Mouse (Mus musculus) forebrain, embryonic 15.5 days (tissue): ENCODE results near the gene Lzic. TPM values are rescaled to one million over a fixed set of nuclear protein-coding genes. Genes with fewer than 3 reads are reported as not detected.
"Not testable (repeated sequence)": the region's sequence is repeated elsewhere in the genome, so short reads cannot be mapped to it uniquely, and the experiment has no call there.

ENCODE experiments used
- ATAC-seq: fragments of 200-750 bp; cut with Nextera tagmentation; replicated peaks from 2 replicates; pipeline ENCODE4 v1.8.0; 2017; ENCODE audit warnings: mild to moderate bottlenecking, moderate TSS enrichment, moderate library complexity
- H3K27ac ChIP-seq: fragments of 300-500 bp; sonication (generic); replicated peaks from 2 replicates; pipeline ENCODE4 v1.5.1; 2015; ENCODE audit warnings: mild to moderate bottlenecking, inconsistent platforms
- H3K27me3 ChIP-seq: fragments of 300-500 bp; sonication (generic); 2 replicates; pipeline ENCODE4 v1.6.1; 2015; ENCODE audit warnings: inconsistent platforms
- H3K36me3 ChIP-seq: fragments of 300-500 bp; sonication (generic); 2 replicates; pipeline ENCODE4 v1.6.1; 2015; ENCODE audit warnings: mild to moderate bottlenecking, inconsistent platforms
- H3K4me1 ChIP-seq: fragments of 300-500 bp; sonication (generic); 2 replicates; pipeline ENCODE4 v1.6.1; 2015; ENCODE audit warnings: inconsistent platforms
- H3K4me2 ChIP-seq: fragments of 300-500 bp; sonication (generic); replicated peaks from 2 replicates; pipeline ENCODE4 v1.6.1; 2015; ENCODE audit warnings: mild to moderate bottlenecking, inconsistent platforms
- H3K4me3 ChIP-seq: fragments of 300-500 bp; sonication (generic); 2 replicates; pipeline ENCODE4 v1.5.1; 2015; ENCODE audit warnings: mild to moderate bottlenecking, inconsistent platforms
- H3K9ac ChIP-seq: fragments of 300-500 bp; sonication (generic); replicated peaks from 2 replicates; pipeline ENCODE4 v1.6.1; 2015; ENCODE audit warnings: mild to moderate bottlenecking, inconsistent platforms
- H3K9me3 ChIP-seq: fragments of 300-500 bp; sonication (generic); 2 replicates; pipeline ENCODE4 v1.6.1; 2016; ENCODE audit warnings: inconsistent platforms
- WGBS: fragments of 180-500 bp; shearing (Covaris S2); methylation state at CpG from one replicate; pipeline ENCODE4 v1.1.7; 2015; ENCODE audit warnings: mixed read lengths; 5-methylcytosine and 5-hydroxymethylcytosine counted together
- polyA plus RNA-seq: library from polyadenylated mRNA; unstranded; fragments of >200 nt; fragmentation: Nextera tagmentation; extraction: Ambion mirVana; gene quantifications from 2 replicates; pipeline ENCODE4 v1.2.1, GENCODE M21; 2015

Lzic gene
- polyA plus RNA-seq, 1 experiment from 2014 or later = 47.9 TPM

DNA sequence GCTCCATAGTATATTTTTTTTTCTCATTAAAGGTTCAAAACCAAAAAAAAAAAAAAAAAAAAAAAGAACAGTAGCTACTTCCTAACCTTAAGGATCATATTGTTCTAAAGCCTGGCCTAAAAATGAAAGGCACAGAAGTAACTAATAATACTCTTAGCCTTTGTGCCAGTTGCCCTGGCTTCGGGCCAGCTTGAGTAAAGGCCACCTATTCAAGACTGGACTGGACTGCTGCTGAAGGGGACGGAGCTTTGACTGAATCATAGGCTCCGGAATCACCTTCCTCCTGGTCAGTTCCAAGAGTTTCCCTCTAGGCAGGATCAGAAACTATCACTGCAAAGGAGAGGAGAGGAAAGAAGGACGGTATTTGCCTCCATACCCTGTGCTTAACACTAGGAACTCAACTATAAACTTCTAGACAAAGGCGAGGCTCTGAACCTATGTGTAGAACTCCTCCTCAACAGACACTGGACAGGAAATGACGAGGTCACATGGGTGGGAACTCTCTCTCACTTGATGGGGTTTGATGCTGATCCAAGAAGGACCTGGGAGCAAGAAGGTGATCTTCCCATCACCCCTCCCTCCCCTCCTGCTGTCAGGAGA lies 27.1 kb upstream of the Lzic start:
- Histone ChIP-seq H3K9me3 (no peaks in the 10 kb centered on the region), H3K27me3 (no peaks in the 10 kb centered on the region), H3K4me2 (no peak overlapping the region), H3K27ac (no peak overlapping the region), H3K4me3 (no peak overlapping the region), H3K9ac (no peak overlapping the region), H3K36me3 (no peaks in the 10 kb centered on the region), H3K4me1 (no peaks in the 10 kb centered on the region)
- ATAC-seq = no peak
- 68% methylated on average over 6 of the region's 6 CpGs for WGBS

DNA sequence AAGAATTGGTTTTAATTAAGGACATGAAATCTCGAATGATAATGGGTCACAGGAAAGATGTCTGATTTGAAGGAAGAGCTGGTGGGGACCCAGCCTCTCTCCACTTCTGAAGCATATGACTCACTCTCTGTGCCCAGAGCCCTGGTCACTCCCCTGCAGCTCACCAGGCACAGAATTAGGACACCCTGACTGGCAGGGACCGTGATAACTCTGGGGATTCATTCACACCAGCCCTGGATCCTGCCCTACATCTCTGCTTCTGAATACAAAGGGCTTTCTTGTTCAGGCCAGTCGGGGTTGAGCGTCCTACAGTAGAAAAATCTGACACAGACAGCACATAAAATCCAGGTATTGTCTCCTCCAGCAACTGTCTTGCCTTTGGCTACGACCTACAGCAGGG lies 26.5 kb upstream of the Lzic start:
- H3K9me3 ChIP-seq = no peaks in the 10 kb centered on the region
- no peaks in the 10 kb centered on the region for H3K27me3 ChIP-seq
- no peak for ATAC-seq
- no peak overlapping the region for H3K27ac ChIP-seq
- 67% methylated on average over 5 of the region's 5 CpGs for WGBS
- H3K4me1 ChIP-seq = no peaks in the 10 kb centered on the region
- H3K4me2 ChIP-seq = no peak overlapping the region
- H3K9ac ChIP-seq = no peak overlapping the region
- no peaks in the 10 kb centered on the region for H3K36me3 ChIP-seq
- H3K4me3 ChIP-seq = no peak overlapping the region

DNA sequence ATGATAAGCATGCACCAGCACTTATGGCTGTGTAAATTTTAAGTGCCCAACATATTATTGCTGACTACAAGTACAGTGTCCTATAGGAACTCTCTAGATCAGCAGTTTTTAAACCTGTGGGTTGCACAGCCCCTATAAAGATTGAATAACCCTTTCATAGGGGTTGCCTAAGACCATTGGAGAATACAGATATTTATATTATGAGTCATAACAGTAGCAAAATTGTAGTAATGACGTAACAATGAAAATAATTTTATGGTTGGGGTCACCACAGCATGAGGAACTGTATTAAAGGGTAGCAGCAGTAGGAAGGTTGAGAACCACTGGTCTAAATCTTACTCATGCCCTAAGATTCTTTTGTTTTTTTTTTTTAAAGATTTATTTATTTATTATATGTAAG lies 25.6 kb upstream of the Lzic start:
- ATAC-seq = no peak
- H3K9ac ChIP-seq = no peak overlapping the region
- H3K27ac ChIP-seq = no peak overlapping the region
- no peaks in the 10 kb centered on the region for H3K4me1 ChIP-seq
- no peaks in the 10 kb centered on the region for H3K9me3 ChIP-seq
- H3K27me3 ChIP-seq = no peaks in the 10 kb centered on the region
- no peak overlapping the region for H3K4me3 ChIP-seq
- H3K36me3 ChIP-seq = no peaks in the 10 kb centered on the region
- 87% methylated on average over 1 of the region's 1 CpGs for WGBS
- no peak overlapping the region for H3K4me2 ChIP-seq

DNA sequence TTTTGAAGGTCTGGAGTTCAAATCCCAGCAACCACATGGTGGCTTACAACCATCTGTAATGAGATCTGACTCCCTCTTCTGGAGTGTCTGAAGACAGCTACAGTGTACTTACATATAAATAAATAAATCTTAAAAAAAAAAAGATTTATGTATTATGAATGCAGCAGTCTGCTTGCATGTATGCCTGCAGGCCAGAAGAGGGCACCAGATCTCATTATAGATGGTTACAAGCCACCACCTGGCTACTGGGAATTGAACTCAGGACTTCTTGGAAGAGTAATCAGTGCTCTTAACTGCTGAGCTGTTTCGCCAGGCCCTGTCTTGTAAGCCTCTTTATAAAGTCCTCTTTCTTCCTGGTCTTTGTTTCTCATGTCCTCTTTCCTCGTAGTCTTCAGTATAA lies 24.6 kb upstream of the Lzic start:
- not testable (repeated sequence) for H3K4me1 ChIP-seq, H3K27ac ChIP-seq, H3K27me3 ChIP-seq, H3K9me3 ChIP-seq, H3K4me2 ChIP-seq, H3K36me3 ChIP-seq, ATAC-seq, H3K4me3 ChIP-seq, H3K9ac ChIP-seq
- 96% methylated on average over 2 of the region's 2 CpGs for WGBS

DNA sequence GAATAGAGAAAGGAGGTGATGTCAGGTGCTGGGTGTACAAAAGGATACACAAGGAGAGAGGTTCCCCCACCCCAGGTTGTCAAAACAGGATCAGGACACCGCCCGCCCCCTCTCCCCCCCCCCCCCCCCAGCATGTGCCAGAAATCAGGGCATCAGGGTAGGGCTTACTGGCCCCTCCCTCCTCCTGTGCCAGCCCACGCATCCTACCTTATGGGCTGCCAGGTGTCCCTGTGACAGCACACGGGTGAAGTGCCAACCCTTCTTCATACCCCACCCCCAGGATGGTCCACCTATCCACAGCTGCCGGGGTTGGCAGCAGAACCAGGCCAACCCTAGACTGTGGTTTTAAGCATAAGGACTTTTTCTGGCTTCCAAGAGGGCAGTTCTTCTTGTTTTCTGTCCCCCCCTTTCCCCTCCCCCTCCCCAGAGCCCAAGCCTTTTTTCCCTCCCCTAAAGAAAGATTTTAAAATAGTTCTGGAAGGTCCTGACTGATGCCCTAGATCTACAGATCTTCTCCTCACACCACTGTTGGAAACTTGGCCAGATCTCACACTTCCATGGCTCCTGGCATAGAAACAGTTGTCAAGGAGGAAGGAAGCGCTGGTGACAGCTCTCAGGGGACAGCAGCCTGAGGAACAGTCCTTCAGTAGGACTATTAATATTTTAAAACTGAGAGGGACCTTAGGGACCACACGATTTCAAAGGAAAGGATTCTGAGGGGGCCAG lies 23.3 kb upstream of the Lzic start:
- Histone ChIP-seq H3K36me3 (no peaks in the 10 kb centered on the region), H3K9ac (no peak overlapping the region), H3K4me1 (no peaks in the 10 kb centered on the region), H3K4me3 (no peak overlapping the region), H3K27ac (no peak overlapping the region), H3K4me2 (no peak overlapping the region), H3K27me3 (no peaks in the 10 kb centered on the region), H3K9me3 (no peaks in the 10 kb centered on the region)
- 65% methylated on average over 5 of the region's 7 CpGs for WGBS
- ATAC-seq = no peak

DNA sequence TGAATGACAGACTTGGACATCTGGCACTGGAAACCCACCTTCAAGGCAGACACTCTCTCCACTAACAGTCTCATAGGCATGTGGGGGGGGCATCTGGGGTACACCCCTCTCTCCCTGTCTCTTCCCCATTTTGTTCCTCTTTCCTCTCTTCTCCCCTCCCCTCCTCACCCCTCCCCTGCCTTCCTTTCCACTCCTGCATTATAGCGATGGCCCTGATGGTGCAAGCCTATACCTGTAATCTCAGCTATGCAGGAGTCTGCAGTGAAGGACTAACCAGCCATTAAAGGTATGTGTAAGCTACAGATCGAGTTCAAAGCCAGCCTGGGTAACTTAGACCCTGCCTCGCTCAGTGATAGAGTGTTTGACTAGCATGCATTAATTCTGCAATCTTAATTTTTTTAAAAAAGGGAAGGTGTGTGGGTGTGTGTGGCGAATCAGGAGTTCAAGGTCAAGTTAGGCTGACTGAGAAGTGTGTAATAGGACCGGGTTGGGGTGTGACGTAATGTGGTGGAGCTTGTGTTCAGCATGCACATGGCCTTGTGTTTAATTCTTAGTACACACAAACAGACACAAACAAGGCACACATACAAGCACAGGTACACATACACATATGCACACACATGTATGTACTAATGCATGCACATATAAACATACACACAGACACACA lies 22.6 kb upstream of the Lzic start:
- no peak overlapping the region for H3K4me3 ChIP-seq
- 84% methylated on average over 6 of the region's 6 CpGs for WGBS
- no peaks in the 10 kb centered on the region for H3K9me3 ChIP-seq
- peaks cover 2% of the 10 kb centered on the region; the same call in 1 of the 2 replicates for H3K36me3 ChIP-seq
- H3K27me3 ChIP-seq = no peaks in the 10 kb centered on the region
- no peak overlapping the region for H3K27ac ChIP-seq
- ATAC-seq = no peak
- H3K4me2 ChIP-seq = no peak overlapping the region
- no peak overlapping the region for H3K9ac ChIP-seq
- no peaks in the 10 kb centered on the region for H3K4me1 ChIP-seq

DNA sequence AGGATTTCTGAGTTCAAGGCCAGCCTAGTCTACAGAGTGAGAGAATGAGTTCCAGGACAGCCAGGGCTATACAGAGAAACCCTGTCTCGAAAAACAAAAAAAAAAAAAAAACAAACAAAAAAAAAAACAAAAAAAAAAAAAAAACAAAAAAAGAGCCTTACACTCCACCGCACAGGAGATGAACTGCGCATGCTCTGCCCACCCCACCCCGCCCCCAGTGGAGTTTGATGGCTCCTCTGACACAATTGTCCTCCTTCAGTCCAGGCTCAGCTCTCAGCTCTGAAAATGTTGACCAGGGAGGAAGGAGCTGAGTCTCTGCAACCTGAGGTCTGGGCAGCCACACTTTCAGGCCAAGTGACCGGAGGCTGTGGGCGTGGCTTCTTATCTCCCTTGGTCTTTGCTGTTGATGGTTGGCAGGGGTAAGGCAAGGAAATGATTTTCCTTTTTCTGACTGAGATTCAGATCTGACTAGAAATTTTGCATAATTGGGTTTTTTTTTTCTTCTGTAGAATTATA lies 21.5 kb upstream of the Lzic start:
- no peak for ATAC-seq
- Histone ChIP-seq H3K9me3 (no peaks in the 10 kb centered on the region), H3K9ac (no peak overlapping the region), H3K4me3 (no peak overlapping the region), H3K36me3 (peaks cover 6% of the 10 kb centered on the region; the same call in 1 of the 2 replicates), H3K27me3 (no peaks in the 10 kb centered on the region), H3K27ac (no peak overlapping the region), H3K4me2 (no peak overlapping the region), H3K4me1 (no peaks in the 10 kb centered on the region)
- 81% methylated on average over 6 of the region's 6 CpGs for WGBS

DNA sequence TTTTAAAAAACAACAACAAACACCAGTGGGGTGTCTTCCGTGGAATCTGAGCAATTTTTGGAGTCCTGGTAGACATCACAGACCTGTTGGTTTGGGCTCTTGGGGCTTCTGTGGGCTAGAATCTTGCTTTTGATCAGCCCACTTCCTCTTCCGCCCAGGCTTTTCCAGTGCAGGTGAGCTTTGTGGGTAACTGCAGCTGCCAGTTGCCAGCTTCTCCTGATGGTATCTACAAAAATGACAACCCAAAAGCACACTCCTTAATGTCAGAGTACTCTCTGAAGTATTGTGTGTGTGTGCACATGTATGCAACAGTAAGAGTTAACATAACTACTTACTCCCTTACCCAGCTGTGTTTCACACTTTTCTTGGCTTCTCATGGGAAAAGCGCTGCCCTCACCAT lies 15.5 kb upstream of the Lzic start:
- Histone ChIP-seq H3K27me3 (no peaks in the 10 kb centered on the region), H3K36me3 (peaks cover 26% of the 10 kb centered on the region), H3K4me1 (no peaks in the 10 kb centered on the region), H3K4me3 (no peak overlapping the region), H3K27ac (no peak overlapping the region), H3K4me2 (no peak overlapping the region), H3K9me3 (no peaks in the 10 kb centered on the region), H3K9ac (no peak overlapping the region)
- WGBS = 99% methylated on average over 3 of the region's 3 CpGs
- ATAC-seq = no peak

DNA sequence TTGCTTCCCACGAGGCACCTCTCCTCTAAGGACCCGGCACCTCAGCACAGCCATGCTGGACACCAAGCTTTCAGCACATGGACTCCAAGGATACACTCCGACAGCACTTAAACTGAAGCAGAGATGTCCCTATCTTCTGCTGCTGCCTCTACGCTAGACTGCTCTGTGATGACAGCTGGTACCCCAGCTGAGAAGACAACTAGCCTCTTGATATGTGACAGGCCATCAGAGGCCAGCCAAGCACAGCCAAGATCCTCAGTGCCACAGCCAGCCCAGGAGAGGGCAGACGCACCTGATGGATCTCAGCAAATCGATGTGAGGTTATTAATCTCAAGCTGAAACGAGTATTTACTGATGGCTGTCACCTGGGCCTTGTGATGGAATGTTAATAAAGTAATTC lies 9.9 kb upstream of the Lzic start:
- WGBS = 86% methylated on average over 7 of the region's 7 CpGs
- Histone ChIP-seq H3K27me3 (no peaks in the 10 kb centered on the region), H3K4me1 (no peaks in the 10 kb centered on the region), H3K4me2 (no peak overlapping the region), H3K9ac (no peak overlapping the region), H3K4me3 (no peak overlapping the region), H3K27ac (no peak overlapping the region), H3K36me3 (peaks cover 12% of the 10 kb centered on the region), H3K9me3 (no peaks in the 10 kb centered on the region)
- no peak for ATAC-seq

DNA sequence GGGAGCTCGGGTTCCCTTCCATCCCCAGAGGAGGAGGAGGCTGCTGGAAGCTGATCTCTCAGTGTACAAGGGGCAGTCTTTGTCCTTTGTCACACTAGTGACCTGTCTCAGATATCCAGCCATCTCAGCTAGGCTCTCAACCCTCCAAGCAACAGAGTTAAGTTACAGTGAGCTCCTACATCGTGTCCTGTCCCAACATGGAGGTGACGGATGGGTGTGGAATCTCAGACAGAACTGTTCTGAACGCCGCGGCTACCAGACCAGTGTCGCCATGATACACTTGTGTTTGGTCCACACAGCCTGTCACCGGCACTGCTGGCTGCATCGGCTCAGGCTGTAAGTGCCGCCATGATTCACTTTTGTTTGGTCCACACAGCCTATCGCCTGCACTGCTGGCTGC lies 8.0 kb upstream of the Lzic start, which contains the start of gene Tmem274:
Tmem274 (plus strand) TSS at position 301 of the 400 bp plus-strand sequence.
- Histone ChIP-seq H3K36me3 (peaks cover 11% of the 10 kb centered on the region), H3K9ac (no peak within 1 kb of the TSS), H3K4me2 (no peak within 1 kb of the TSS), H3K27me3 (no peaks in the 10 kb centered on the region), H3K4me1 (no peaks in the 10 kb centered on the region), H3K4me3 (no peak within 1 kb of the TSS), H3K27ac (no peak within 1 kb of the TSS), H3K9me3 (no peaks in the 10 kb centered on the region)
- 84% methylated on average over 11 of the region's 11 CpGs for WGBS
- no peak for ATAC-seq

DNA sequence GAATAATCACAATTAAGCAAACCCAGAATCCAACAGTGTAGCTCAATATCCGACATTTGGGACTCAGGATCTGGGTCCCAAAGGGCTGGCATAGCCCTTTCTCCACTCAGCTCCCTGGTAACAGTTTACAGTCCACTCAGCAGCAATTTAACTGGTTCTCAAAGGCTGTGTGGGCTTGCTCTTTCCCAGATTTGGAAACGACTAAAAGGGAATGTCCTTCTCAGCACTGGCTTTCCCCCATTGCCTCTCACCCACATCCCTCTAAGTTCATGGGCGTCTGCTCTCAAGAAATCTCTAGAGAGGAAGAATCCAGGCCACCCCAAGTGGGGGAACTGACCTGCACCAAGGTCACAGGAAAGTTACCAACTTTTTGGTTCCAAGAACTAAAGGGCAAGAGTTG lies 463 bp upstream of the Lzic start:
- peaks cover 25% of the 10 kb centered on the region for H3K36me3 ChIP-seq
- no peaks in the 10 kb centered on the region for H3K9me3 ChIP-seq
- ATAC-seq = peak; percentile 9; the same call in 1 of the 2 replicates
- peaks cover 19% of the 10 kb centered on the region for H3K4me1 ChIP-seq
- peak overlapping the region; percentile 82 for H3K4me3 ChIP-seq
- peak overlapping the region; percentile 69 for H3K9ac ChIP-seq
- H3K27me3 ChIP-seq = no peaks in the 10 kb centered on the region
- H3K4me2 ChIP-seq = peak overlapping the region; percentile 85
- peak overlapping the region; percentile 70 for H3K27ac ChIP-seq
- 46% methylated on average over 3 of the region's 3 CpGs for WGBS

DNA sequence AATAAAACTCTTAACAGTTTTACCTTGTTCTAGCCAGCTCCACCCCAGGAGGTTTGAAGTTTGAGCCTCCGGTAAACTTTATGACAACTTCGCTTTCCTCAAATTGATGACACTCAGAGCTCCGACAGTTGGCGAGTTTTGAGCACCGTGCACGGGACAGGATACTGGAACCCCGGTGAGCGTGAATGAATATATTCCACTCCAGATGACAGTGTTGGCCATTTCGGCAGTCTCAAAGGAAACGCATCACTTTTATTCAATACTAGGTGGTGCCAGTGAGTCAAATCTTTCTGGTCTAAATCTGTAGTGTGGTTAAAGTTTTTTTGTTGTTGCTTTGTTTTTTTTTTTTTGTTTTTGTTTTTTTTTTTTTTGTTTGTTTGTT lies 787 bp downstream of the Lzic start:
- Histone ChIP-seq H3K27me3 (no peaks in the 10 kb centered on the region), H3K36me3 (peaks cover 32% of the 10 kb centered on the region), H3K27ac (peak overlapping the region; percentile 70), H3K4me3 (peak overlapping the region; percentile 82), H3K4me1 (peaks cover 19% of the 10 kb centered on the region), H3K4me2 (peak overlapping the region; percentile 85), H3K9ac (peak overlapping the region; percentile 69), H3K9me3 (no peaks in the 10 kb centered on the region)
- WGBS = 1% methylated on average over 10 of the region's 10 CpGs
- ATAC-seq = no peak
